Mouse (Mus musculus): Measurements from ENCODE around the gene Ddc.

Gene Ddc

GRCm38 (mm10) chr11:11897645-11898357 is at the start of gene Ddc:
TSS of gene Ddc (minus strand) at chr11:11898144.
- DNase-seq (ENCODE audit: low read depth, low spot score) = no peak

GRCm38 (mm10) chr11:11945766-11946165 is 47.8 kb upstream of the Ddc start:
- no peak for DNase-seq (ENCODE audit: low read depth, low spot score)

- DNase-seq (ENCODE audit: low read depth, low spot score) = no peak
Measured at GRCm38 (mm10) chr11:11944814-11945213, 46.9 kb upstream of the Ddc start.

- no peak for DNase-seq (ENCODE audit: low read depth, low spot score)
Measured at GRCm38 (mm10) chr11:11944082-11944349, 46.1 kb upstream of the Ddc start.

GRCm38 (mm10) chr11:11943240-11944081 is 45.5 kb upstream of the Ddc start:
- no peak for DNase-seq (ENCODE audit: low read depth, low spot score)

- no peak for DNase-seq (ENCODE audit: low read depth, low spot score)
Measured at GRCm38 (mm10) chr11:11942320-11943217, 44.6 kb upstream of the Ddc start.

GRCm38 (mm10) chr11:11940833-11941681 is 43.1 kb upstream of the Ddc start:
- no peak for DNase-seq (ENCODE audit: low read depth, low spot score)

- no peak for DNase-seq (ENCODE audit: low read depth, low spot score)
Measured at GRCm38 (mm10) chr11:11939611-11940010, 41.7 kb upstream of the Ddc start.

- no peak for DNase-seq (ENCODE audit: low read depth, low spot score)
Measured at GRCm38 (mm10) chr11:11938591-11938990, 40.6 kb upstream of the Ddc start.

- no peak for DNase-seq (ENCODE audit: low read depth, low spot score)
Measured at GRCm38 (mm10) chr11:11937340-11938030, 39.5 kb upstream of the Ddc start.

- no peak for DNase-seq (ENCODE audit: low read depth, low spot score)
Measured at GRCm38 (mm10) chr11:11934808-11935207, 36.9 kb upstream of the Ddc start.

- DNase-seq (ENCODE audit: low read depth, low spot score) = no peak
Measured at GRCm38 (mm10) chr11:11932102-11932789, 34.3 kb upstream of the Ddc start.

- DNase-seq (ENCODE audit: low read depth, low spot score) = no peak
Measured at GRCm38 (mm10) chr11:11931688-11932087, 33.7 kb upstream of the Ddc start.

GRCm38 (mm10) chr11:11930527-11930926 is 32.6 kb upstream of the Ddc start:
- DNase-seq (ENCODE audit: low read depth, low spot score) = no peak

GRCm38 (mm10) chr11:11929059-11929458 is 31.1 kb upstream of the Ddc start:
- no peak for DNase-seq (ENCODE audit: low read depth, low spot score)

GRCm38 (mm10) chr11:11928586-11928985 is 30.6 kb upstream of the Ddc start:
- no peak for DNase-seq (ENCODE audit: low read depth, low spot score)

- no peak for DNase-seq (ENCODE audit: low read depth, low spot score)
Measured at GRCm38 (mm10) chr11:11923900-11924299, 26.0 kb upstream of the Ddc start.

- no peak for DNase-seq (ENCODE audit: low read depth, low spot score)
Measured at GRCm38 (mm10) chr11:11923345-11923744, 25.4 kb upstream of the Ddc start.

GRCm38 (mm10) chr11:11922106-11922505 is 24.2 kb upstream of the Ddc start:
- DNase-seq (ENCODE audit: low read depth, low spot score) = no peak
